Mouse (Mus musculus): Measurements from ENCODE around the gene Snf8. TPM values are rescaled to one million over a fixed set of nuclear protein-coding genes. Genes with fewer than 3 reads are reported as not detected.

Gene Snf8
- polyA plus RNA-seq, 1 experiment from 2014 or later = 89.8 TPM

Other genes starting within 250 kb of the Snf8 start
- not detected in 2 replicates for gene Phospho1, start 210.4 kb upstream of the Snf8 start, polyA plus RNA-seq (2016; fragmentation: Nextera tagmentation; extraction: Ambion mirVana)
- 10.1 and 10.2 TPM in 2 replicates for gene Gngt2, start 197.7 kb upstream of the Snf8 start, polyA plus RNA-seq (2016; fragmentation: Nextera tagmentation; extraction: Ambion mirVana)
- gene Abi3, start 192.4 kb upstream of the Snf8 start, polyA plus RNA-seq (2016; fragmentation: Nextera tagmentation; extraction: Ambion mirVana) = 3.8 and 4.5 TPM in 2 replicates
- gene B4galnt2, start 120.0 kb upstream of the Snf8 start, polyA plus RNA-seq (2016; fragmentation: Nextera tagmentation; extraction: Ambion mirVana) = not detected in 2 replicates
- 110 and 122 TPM in 2 replicates for gene Igf2bp1, start 28.9 kb upstream of the Snf8 start, polyA plus RNA-seq (2016; fragmentation: Nextera tagmentation; extraction: Ambion mirVana)
- not detected in 2 replicates for gene Gip, start 10.3 kb upstream of the Snf8 start, polyA plus RNA-seq (2016; fragmentation: Nextera tagmentation; extraction: Ambion mirVana)
- 46.0 and 50.9 TPM in 2 replicates for gene Ube2z, start 30.5 kb downstream of the Snf8 start, polyA plus RNA-seq (2016; fragmentation: Nextera tagmentation; extraction: Ambion mirVana)
- gene Atp5g1, start 40.8 kb downstream of the Snf8 start, polyA plus RNA-seq (2016; fragmentation: Nextera tagmentation; extraction: Ambion mirVana) = 492 and 507 TPM in 2 replicates
- not detected in 2 replicates for gene Calcoco2, start 77.1 kb downstream of the Snf8 start, polyA plus RNA-seq (2016; fragmentation: Nextera tagmentation; extraction: Ambion mirVana)
- not detected in 2 replicates for gene Ttll6, start 98.9 kb downstream of the Snf8 start, polyA plus RNA-seq (2016; fragmentation: Nextera tagmentation; extraction: Ambion mirVana)
- gene Hoxb13, start 159.4 kb downstream of the Snf8 start, polyA plus RNA-seq (2016; fragmentation: Nextera tagmentation; extraction: Ambion mirVana) = not detected in 2 replicates
- gene Hoxb9, start 236.6 kb downstream of the Snf8 start, polyA plus RNA-seq (2016; fragmentation: Nextera tagmentation; extraction: Ambion mirVana) = 1.0 and 1.3 TPM in 2 replicates
- 0.24 and 0.40 TPM in 2 replicates for gene Hoxb8, start 247.0 kb downstream of the Snf8 start, polyA plus RNA-seq (2016; fragmentation: Nextera tagmentation; extraction: Ambion mirVana)